Mouse (Mus musculus): ENCODE results near the gene Cul9.
"Not testable (repeated sequence)": the region's sequence is repeated elsewhere in the genome, so short reads cannot be mapped to it uniquely, and the experiment has no call there.

The Cul9 gene

DNA sequence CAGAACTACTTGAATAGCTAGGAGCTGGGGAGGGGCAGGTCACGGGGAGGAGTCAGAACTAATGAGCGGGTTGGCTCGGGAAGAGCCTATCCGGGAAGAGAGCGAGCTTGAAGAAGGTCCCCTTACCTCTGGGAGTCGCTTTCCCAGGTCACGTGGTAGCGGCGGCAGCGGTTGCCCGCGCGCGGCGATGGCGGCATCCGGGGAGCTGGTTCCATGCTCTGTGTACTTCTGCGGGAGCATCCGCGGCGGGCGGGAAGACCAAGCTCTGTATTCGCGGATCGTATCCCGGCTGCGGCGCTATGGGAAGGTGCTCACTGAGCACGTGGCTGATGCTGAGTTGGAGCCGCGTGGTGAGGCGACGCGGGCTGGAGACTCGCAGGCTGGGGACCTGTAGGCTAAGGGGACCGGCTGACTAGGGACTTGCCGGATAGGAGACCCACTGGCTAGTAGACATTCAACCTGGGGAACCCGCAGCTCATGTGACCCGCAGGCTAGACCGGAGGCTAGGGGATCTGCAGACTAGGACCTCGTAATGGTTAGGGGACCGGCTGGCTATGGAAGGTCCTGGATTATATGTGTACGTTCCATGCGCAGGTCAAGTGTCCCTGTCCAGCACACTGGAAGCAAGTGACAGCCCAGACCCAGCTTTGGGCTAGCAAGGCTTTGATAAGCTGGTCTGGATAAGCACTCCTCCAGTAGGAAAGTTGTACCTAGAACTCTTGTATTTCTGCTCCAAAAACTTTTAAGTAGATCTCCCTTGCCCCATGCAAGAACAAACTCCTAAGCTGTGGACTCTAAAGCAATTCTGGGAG lies 49.4 kb downstream of the Cul9 start, which contains the start of gene Dnph1:
TSS of gene Dnph1 (plus strand) at position 89 of the 812 bp plus-strand sequence.
- DNase-seq: peak; percentile 86

- not testable (repeated sequence) for DNase-seq
Measured at GRCm38 (mm10) chr17:46496081-46496480, 50.1 kb downstream of the Cul9 start.

GRCm38 (mm10) chr17:46495486-46495885 lies 50.7 kb downstream of the Cul9 start:
- peak; percentile 22 for DNase-seq

DNA sequence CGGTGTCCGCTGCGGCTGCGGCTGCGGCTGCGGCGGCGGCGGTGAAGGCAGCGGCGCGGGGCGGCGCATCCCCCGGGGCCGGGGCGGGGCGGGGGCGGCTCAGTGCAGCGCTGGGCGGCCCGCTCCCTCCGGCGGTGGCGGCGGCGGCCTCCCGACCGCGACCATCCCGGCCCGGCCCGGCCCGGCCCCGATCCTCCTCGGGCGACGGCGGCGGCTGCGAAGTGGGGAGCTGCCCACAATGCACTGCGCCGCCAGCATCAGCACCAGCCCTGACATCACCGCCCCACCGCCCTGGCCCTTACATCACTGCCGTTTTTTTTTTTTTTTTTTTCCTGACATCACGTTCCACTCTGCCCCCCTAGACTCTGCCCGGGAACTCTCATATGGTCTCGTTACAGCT lies 58.8 kb downstream of the Cul9 start, which contains the start of gene Ttbk1:
TSS of gene Ttbk1 (minus strand) at position 245 of the 400 bp plus-strand sequence.
- no peak for DNase-seq

DNA sequence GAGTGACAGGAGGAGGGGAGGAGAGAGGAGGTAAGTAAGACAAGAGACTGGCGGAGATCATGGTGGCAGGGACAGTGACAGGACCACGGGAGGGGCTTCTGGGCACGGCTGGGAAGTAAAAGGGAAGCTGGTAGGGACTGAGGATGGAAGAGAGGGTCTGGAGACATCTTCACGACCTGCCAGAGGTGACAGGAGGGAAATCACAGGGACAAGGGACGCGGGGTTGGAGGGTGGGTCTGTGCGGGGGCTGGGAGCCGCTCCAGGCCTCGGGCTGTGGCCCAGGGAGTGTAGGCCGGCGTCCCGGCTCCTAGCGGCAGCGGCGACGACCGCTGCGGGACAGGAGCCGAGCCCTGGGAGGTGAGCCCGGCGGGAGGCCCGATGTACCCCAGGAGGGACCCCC lies 59.2 kb downstream of the Cul9 start:
- DNase-seq: no peak

DNA sequence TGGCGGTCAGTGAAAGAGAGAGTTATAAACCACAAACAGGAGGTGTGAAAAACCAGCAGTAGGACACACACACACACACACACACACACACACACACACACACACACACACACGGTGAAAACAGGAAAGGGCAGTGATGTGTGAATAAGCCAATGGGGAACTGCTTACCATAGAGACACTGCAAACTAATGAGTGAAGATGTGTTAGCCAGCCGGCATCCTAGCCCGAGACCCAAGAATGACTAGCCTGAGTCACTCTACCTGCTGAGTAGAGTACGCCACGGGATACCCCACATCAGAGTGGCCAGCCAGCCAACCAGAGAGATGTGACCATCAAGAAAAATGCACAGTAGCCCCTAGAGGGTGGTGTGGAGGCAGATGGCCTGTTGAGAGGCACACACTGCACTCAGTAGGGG lies 61.7 kb downstream of the Cul9 start:
- DNase-seq: peak; percentile 1

DNA sequence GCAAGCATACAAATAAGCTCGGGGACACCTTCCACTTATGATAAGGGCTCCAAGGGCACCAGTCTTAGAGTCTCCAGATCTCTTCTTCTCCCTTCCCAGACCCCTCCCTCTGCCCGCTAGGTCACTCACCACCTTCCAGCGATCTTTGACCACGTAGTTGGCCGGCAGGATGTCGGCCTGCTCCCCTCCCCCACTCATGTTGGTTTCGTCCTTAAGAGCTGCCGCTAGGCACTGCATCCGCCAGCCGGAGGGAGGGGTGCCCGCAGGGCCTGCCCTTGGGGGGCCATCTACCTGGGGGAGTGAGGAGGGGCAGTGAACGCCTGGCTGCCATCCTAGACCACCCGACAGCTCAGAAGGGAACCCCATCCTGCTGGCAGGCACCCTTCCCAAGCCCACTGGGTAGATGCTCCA lies 62.2 kb downstream of the Cul9 start:
- DNase-seq: peak; percentile 9

- DNase-seq: peak; percentile 39
Measured at GRCm38 (mm10) chr17:46483561-46484001, 62.6 kb downstream of the Cul9 start.

DNA sequence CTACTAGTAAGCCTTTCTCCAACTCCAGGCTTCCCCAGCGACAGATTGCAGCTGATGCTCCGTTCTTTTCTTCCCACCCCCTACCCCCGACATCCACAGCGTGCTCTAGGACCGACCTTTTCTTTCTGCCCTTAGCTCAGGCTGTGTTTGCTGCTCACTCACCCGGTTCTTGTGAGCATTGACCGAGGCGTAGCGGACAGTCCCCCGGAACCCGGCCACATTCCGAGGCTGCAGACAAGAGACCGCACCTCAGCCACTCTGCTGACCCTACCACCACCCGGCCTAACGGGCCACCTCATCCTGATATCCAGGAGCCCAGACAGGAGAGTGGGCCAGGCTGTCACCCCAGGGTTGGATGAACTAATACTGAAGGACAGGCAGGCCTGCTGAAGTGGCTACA lies 68.9 kb downstream of the Cul9 start:
- no peak for DNase-seq

GRCm38 (mm10) chr17:46476601-46477000 lies 69.6 kb downstream of the Cul9 start:
- DNase-seq: no peak

GRCm38 (mm10) chr17:46467830-46468229 lies 78.4 kb downstream of the Cul9 start:
- no peak for DNase-seq

- no peak for DNase-seq
Measured at GRCm38 (mm10) chr17:46462226-46462625, 84.0 kb downstream of the Cul9 start.

DNA sequence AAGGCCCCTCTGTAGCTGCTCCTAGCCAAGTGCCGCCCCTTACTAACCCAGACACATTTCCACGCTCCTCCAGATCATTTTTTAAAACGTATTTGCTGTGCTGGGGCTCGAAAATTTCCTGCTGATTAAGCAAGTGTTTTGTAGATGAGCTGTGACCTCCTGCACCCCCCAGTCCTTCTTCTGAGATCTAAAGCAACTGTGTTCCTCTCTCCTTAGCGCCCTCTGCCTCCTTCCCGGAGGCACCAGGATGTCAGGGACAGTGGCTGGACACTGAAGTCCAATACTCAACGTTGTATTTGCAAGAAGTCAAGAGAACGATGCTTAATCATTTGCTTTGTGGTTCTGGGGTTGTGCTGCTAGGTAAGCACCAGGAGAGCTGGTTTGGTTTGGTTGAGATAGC lies 84.8 kb downstream of the Cul9 start:
- DNase-seq: no peak

GRCm38 (mm10) chr17:46460673-46461072 lies 85.5 kb downstream of the Cul9 start:
- no peak for DNase-seq

DNA sequence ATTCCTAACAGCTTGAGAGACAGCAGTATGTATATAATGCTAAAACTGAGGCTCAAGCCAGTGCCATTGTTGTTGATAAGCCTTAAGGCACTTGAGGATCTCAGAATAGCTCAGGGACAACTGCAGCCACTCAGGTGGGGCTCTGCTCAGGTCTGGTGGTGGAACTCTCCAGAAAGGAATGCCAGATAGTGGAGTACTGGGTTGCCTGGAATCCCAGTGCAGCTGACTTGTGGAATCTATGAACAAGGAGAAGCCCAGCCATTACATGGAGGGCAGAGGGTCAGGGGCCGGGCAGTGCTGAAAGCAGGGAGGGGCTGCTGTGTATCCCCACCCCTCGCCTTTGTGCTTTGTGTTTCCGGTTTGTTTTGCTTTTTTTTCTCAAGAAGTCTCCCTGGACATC lies 87.7 kb downstream of the Cul9 start:
- DNase-seq: no peak

DNA sequence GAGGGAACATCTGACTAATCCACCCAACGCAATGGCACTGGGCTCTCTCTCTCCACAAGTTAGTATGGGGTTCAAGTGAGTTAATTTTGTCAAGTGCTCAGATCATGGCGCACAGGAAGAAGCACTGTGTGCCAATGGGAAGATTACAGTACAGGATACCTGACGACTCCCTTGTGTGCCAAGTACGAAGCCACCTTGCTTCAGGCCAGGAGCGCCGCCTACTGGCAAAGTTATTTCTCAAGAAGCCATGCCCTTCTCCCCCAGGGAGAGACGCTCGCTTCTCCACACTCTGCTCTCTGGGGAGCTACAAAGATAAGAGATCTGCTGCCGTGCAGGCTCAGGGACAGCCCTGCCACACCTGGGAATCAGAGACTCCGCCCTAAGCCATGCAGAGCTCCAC lies 88.4 kb downstream of the Cul9 start:
- DNase-seq: peak; percentile 69

DNA sequence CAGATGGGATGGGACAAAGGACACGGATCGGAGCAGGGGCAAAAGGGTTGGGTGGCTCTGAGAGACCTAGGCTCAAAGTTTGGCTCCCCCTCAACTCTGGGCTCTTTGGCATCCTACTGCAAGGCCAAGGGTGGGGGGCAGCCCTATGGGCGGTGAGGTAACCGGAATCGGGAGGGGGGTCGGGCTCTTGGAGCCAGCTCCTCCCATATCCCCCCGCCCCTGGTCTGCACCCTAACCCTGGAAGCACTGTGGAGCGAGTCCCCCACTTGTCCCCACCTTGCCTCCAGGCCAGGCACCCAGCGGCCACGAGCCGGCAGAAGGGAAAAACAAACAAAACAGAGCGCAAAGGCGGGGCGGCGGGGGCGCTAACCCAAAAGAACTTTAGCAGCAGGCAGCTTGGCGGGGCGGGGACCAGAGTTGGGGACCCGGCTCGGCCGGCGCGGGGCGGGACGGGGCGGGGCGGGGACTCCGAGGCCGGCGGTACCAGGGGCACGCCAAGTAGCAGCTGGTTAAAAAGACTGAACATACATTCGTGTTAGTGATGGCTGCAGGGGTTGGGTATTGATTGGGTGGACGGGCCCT lies 91.0 kb downstream of the Cul9 start:
- peak; percentile 49 for DNase-seq

DNA sequence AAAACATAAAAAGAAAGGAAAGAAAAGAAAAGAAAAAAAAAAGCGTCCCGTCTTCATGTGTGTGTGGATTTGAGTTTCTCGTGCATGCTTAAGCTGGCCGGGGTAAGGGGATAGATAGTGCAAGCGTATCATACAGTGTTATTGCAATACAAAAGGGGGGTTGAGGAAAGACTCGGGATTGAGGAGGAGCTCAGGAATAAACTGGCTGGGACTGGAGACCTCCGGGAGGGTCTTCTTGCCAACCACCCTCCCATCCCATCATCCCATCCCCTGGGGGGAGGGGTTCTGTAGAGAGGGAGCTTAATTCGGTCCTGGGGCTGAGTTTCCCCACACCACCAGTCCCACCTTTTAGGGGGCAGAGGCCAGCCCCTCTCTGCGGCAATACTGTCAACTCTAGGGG lies 91.6 kb downstream of the Cul9 start:
- DNase-seq: no peak

DNA sequence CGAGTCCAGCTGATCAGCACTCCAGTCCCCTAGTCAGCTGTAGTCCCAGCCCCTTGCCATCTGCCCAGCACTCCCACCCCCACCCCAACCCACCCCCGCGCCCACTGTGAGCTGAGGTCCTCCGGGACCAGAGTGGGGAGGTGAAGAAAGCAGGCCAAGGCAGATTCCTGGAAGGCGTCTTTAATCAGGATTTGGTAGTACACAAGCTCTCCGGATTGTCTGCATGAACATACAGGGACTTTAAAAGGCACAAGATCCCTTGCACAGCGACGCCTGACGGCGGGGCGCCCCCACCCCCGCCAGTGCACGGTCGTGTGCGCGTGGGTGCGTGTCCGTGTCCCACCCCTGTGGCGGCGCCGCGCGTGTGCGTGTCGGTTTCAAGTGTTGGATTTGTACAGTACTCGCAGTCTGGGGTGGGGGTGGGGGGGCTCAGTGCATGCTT lies 92.2 kb downstream of the Cul9 start:
- no peak for DNase-seq

DNA sequence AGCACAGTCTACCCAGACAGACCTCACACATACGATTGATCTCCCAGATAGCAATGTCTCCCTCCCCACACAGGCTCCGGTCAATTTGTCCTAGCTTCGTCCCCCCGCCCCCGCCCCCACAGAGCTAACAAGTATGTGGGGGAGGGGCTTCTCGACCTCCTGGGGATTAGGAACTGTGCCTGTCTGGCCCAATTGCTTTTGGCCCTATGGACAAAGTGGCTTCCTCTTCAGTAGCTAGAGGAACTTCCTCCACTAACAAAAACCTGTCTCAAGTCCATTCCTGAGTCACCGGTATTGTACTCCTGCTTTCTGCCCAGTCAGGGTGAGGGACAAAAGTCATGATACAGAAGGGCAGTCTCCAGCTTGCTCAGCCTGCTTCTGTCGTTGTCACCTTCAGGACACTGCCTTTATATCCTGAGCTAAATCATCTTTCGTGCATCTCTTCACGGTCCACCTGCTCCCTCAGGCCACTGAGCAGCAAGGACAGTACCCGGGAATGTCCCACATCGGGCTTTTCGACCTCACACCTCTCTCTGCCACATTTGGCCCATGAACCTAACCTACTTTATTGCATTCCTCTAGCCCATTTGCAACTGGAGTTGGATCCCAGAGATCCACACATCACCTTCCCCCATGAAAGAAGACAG lies 92.8 kb downstream of the Cul9 start:
- no peak for DNase-seq

- DNase-seq: no peak
Measured at GRCm38 (mm10) chr17:46452683-46453082, 93.5 kb downstream of the Cul9 start.

Measured in lung, postnatal 36 days (tissue).